Mouse (Mus musculus) midbrain, embryonic 13.5 days (tissue): Measurements from ENCODE around the gene Ankrd28. TPM values are rescaled to one million over a fixed set of nuclear protein-coding genes. Genes with fewer than 3 reads are reported as not detected.

Source experiments
- ATAC-seq: fragments of 200-750 bp; cut with Nextera tagmentation; 2 replicates; pipeline ENCODE4 v1.8.0; 2017; ENCODE audit warnings: mild to moderate bottlenecking, moderate TSS enrichment, moderate library complexity
- H3K27ac ChIP-seq: fragments of 300-500 bp; sonication (generic); 2 replicates; pipeline ENCODE4 v1.5.1; 2015; ENCODE audit warnings: inconsistent platforms, mild to moderate bottlenecking, moderate library complexity
- H3K27me3 ChIP-seq: fragments of 300-500 bp; sonication (generic); 2 replicates; pipeline ENCODE4 v1.6.1; 2015; ENCODE audit warnings: mild to moderate bottlenecking, inconsistent platforms
- H3K36me3 ChIP-seq: fragments of 300-500 bp; sonication (generic); 2 replicates; pipeline ENCODE4 v1.6.1; 2015; ENCODE audit warnings: mild to moderate bottlenecking, inconsistent platforms
- H3K4me1 ChIP-seq: fragments of 300-500 bp; sonication (generic); replicated peaks from 2 replicates; pipeline ENCODE4 v1.6.1; 2015; ENCODE audit warnings: inconsistent platforms
- H3K4me2 ChIP-seq: fragments of 300-500 bp; sonication (generic); replicated peaks from 2 replicates; pipeline ENCODE4 v1.6.1; 2015; ENCODE audit warnings: moderate library complexity, mild to moderate bottlenecking, inconsistent platforms
- H3K4me3 ChIP-seq: fragments of 300-500 bp; sonication (generic); replicated peaks from 2 replicates; pipeline ENCODE4 v1.5.1; 2015; ENCODE audit warnings: mild to moderate bottlenecking, inconsistent platforms
- H3K9ac ChIP-seq: fragments of 300-500 bp; sonication (generic); replicated peaks from 2 replicates; pipeline ENCODE4 v1.6.1; 2015; ENCODE audit warnings: mild to moderate bottlenecking, inconsistent platforms
- H3K9me3 ChIP-seq: fragments of 300-500 bp; sonication (generic); 2 replicates; pipeline ENCODE4 v1.6.1; 2016; ENCODE audit warnings: mild to moderate bottlenecking, inconsistent platforms
- WGBS: fragments of 180-500 bp; shearing (Covaris S2); methylation state at CpG from one replicate; pipeline ENCODE4 v1.1.7; 2015; 5-methylcytosine and 5-hydroxymethylcytosine counted together
- polyA plus RNA-seq: library from polyadenylated mRNA; unstranded; fragments of >200 nt; fragmentation: Nextera tagmentation; extraction: Ambion mirVana; gene quantifications from 2 replicates; pipeline ENCODE4 v1.2.1, GENCODE M21; 2015

The Ankrd28 gene
- polyA plus RNA-seq, 1 experiment from 2014 or later = 11.1 TPM

DNA sequence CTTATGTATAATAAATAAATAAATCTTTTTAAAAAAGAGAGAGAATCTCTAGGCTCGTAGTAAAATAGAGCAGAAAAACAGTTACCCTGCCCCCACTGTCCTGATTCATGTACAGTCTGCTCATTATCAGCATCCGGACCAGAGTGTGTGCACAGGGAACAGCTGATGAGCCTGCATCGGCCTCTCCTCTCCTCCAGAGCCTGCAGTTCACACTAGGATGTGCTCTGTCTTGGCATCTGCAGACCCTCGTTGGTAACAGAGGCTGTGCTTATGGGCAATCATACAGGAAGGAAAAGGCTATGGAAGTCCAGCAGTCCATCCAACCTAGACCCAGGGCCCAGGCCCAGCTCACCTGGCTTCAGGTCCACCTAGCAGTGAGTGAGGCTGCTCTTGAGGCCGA is 178.3 kb downstream of the Ankrd28 start:
- Histone ChIP-seq H3K4me1 (no peaks in the 10 kb centered on the region), H3K36me3 (no peaks in the 10 kb centered on the region)
- 80% methylated on average over 5 of the region's 5 CpGs for WGBS

GRCm38 (mm10) chr14:31651206-31651605 is 179.2 kb downstream of the Ankrd28 start:
- Histone ChIP-seq H3K27me3 (no peaks in the 10 kb centered on the region), H3K9me3 (no peaks in the 10 kb centered on the region)
- no peak for ATAC-seq

More for the DNA sequence above, 178.3 kb downstream of the Ankrd28 start:
- H3K9ac ChIP-seq = no peak overlapping the region
- H3K4me3 ChIP-seq = no peak overlapping the region
- H3K27ac ChIP-seq = no peak overlapping the region
- ATAC-seq = no peak
- H3K27me3 ChIP-seq = no peaks in the 10 kb centered on the region
- no peak overlapping the region for H3K4me2 ChIP-seq
- H3K9me3 ChIP-seq = no peaks in the 10 kb centered on the region

DNA sequence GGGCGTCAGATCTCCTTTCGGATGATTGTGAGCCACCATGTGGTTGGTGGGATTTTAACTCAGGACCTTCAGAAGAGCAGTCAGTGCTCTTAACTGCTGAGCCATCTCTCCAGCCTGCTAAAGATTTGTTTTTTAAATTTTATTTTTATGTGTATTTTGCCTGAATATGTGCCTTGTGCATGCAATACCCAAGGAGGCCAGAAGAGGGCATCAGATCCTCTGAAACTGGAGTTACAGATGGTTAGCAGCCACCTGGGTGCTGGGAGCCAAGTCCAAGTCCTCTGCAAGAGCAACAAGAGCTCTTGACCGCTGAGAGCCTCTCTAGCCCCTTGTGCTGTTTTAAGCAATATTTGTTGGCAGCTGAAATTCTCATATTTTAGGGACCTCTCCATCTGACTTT is 180.1 kb downstream of the Ankrd28 start:
- Histone ChIP-seq H3K4me1 (no peaks in the 10 kb centered on the region), H3K27ac (no peak overlapping the region), H3K4me3 (no peak overlapping the region), H3K4me2 (no peak overlapping the region), H3K27me3 (no peaks in the 10 kb centered on the region), H3K36me3 (no peaks in the 10 kb centered on the region), H3K9ac (no peak overlapping the region), H3K9me3 (no peaks in the 10 kb centered on the region)
- no peak for ATAC-seq
- 95% methylated on average over 3 of the region's 3 CpGs for WGBS

More at GRCm38 (mm10) chr14:31651206-31651605, 179.2 kb downstream of the Ankrd28 start:
- no peak overlapping the region for H3K9ac ChIP-seq
- no peaks in the 10 kb centered on the region for H3K4me1 ChIP-seq
- no peak overlapping the region; the same call in 1 of the 2 replicates for H3K27ac ChIP-seq
- no peak overlapping the region for H3K4me3 ChIP-seq
- H3K36me3 ChIP-seq = no peaks in the 10 kb centered on the region
- no peak overlapping the region for H3K4me2 ChIP-seq
- WGBS = 91% methylated on average over 7 of the region's 7 CpGs

Other genes starting within 250 kb of the Ankrd28 start
- not detected in 2 replicates for gene Colq, start 239.3 kb downstream of the Ankrd28 start, polyA plus RNA-seq
- gene Gm49387, start 189.8 kb downstream of the Ankrd28 start, polyA plus RNA-seq = not detected in 2 replicates
- 13.6 and 14.8 TPM in 2 replicates for gene Btd, start 189.6 kb downstream of the Ankrd28 start, polyA plus RNA-seq
- gene Hacl1, start 189.4 kb downstream of the Ankrd28 start, polyA plus RNA-seq = 7.5 and 8.6 TPM in 2 replicates
- 0.06 and 0.23 TPM in 2 replicates for gene Galnt15, start 198.3 kb upstream of the Ankrd28 start, polyA plus RNA-seq